Mouse (Mus musculus) adrenal gland, adult (tissue): ENCODE measurements at regions not wholly inside any gene's neighbourhood (a gene's known extent, or its start where the extent isn't known, plus 50 kb on each side); places are given as distances from the start of the nearest gene placed in this dataset.
"Not testable (repeated sequence)": the region's sequence is repeated elsewhere in the genome, so short reads cannot be mapped to it uniquely, and the experiment has no call there.

Experiments
- DNase-seq, 2 experiments: peaks; one replicate each; pipeline ENCODE4 v3.0.0; 2022 to 2023; ENCODE audit warnings: low spot score in 1 of 2; ENCODE audit not compliant: inconsistent age in 2 of 2

GRCm38 (mm10) chr7:116596914-116597313 is 92.7 kb downstream of the Nucb2 start:
- DNase-seq = no peak

- no peak for DNase-seq
Measured at GRCm38 (mm10) chr7:116600340-116600739, 96.2 kb downstream of the Nucb2 start.

DNA sequence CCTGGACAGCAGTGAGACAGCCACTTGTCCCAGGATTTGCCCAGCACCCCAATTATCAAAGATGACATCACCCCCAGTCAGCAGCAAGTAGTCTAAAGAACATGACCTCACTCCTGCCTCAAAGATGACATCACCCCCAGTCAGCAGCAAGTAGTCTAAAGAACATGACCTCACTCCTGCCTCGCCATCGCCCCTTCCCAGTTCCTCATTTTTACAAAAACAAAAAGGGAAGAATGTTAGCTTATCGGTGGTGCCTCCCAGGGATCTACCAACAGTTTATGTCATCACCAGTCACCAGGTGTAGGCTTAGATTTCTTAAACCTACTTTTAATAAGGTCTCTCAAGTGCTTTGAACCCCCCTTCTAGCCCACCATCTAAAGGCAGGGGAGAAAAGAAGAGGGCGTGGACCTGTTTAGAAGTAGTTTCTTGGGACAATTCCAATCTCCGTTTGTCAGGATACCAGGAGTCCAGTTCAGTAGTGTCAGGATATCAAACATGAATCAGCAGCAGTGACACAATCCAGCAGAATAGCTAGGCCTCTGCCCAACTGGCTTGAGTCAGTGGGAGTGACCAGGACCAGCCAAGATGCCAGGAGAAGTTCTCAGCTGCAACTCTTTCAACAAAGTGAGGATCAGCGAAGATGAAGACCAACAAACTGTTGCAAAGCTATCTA is 99.1 kb downstream of the Nucb2 start:
- peak in 1 of 2 experiments; percentile 69 for DNase-seq

DNA sequence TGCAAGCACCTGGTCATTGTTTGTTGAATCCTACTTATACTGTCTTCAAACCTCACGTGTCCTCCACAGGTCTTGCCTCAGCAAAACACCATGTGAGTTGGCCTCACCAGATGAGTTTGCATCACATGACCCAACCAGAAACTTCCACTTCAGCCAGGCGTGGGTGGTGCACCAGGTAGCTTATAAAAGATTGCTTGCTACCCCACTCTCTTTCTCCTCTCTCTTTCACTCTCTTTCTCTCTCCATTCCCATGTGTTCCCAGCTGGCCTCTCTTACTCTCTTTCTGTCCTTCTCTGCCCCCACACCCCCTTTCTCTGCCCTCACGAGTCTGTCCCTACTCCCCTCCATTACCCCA is 99.6 kb downstream of the Nucb2 start:
- DNase-seq = no peak

DNA sequence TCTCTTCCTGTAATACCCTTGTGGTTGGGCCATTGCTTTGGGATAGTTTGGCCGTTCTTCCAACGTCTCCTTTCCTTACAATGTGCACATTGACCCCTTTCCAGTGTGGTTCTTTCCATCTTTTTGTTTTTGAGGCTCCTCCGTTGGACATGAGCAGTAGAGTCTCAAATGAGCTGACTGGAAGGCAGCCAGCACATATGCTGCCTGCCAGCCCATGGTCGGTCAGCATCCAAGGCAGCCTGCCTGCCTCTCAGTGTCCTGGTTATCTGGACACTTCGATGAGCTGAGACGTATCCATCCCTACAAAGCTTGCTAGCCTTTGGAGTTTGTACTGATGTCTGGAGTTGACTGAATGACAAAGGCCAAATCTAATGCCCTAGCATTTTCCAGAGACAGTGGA is 102.1 kb downstream of the Nucb2 start:
- DNase-seq = no peak

- peak in 1 of 2 experiments; percentile 22 for DNase-seq
Measured at GRCm38 (mm10) chr7:116606751-116607483, 102.7 kb downstream of the Nucb2 start.

DNA sequence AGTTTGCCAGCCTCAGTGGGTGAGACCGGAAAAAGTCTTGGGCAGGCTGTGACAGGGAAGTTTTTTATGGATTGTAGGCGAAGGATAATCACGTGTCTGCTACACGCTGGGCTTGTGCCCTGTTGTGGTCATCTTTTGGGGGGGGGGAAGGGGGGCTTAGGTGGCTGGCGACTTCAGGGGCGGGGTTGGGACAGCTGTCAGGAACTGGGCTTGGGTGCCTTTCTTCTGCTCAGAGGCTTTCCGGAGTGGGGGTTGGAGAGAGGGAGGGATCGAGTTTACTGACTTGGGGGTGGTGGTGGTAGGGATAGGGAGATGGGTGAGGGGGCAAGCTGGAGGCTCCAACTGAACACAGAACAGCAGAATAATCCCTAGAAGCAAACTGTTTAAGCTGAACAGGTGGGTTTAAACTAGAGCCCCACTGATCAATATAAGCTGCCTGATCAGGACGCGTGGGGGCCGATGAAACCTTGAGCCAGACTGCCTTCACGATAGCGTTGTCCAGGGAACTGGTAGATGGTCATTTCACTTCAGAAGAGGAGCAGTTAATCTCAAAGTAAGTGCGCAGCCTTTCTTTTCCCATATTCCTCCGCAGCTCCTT is 103.6 kb downstream of the Nucb2 start:
- DNase-seq = peak in 1 of 2 experiments; percentile 62

GRCm38 (mm10) chr7:116608350-116609085 is 104.3 kb downstream of the Nucb2 start:
- peak in 1 of 2 experiments; percentile 78 for DNase-seq

- DNase-seq = peak in 1 of 2 experiments; percentile 28
Measured at GRCm38 (mm10) chr7:116609406-116609805, 105.2 kb downstream of the Nucb2 start.

DNA sequence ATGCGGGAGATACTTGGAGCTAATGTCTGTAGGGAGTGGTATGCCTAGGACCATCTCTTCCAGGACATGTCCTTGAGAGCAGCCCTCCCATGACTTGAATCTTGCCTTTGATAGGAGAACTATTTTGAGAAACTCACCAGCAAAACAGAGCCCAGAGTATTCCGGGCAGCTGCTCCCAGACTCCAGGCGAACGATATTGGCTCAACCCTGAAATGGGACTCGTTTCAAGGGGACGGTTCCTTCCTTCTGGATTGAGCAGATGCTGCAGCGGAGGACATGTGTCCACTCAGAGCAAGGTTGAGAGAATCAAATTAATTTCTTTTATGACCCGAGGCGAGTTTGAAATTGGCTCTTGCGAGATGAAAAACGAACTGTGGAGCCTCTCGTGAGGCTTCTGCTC is 105.7 kb downstream of the Nucb2 start:
- DNase-seq = peak in 1 of 2 experiments; percentile 44

GRCm38 (mm10) chr7:116615984-116616383 is 111.8 kb downstream of the Nucb2 start:
- peak in 1 of 2 experiments; percentile 72 for DNase-seq

- DNase-seq = no peak
Measured at GRCm38 (mm10) chr7:116619636-116620035, 115.5 kb downstream of the Nucb2 start.

- no peak for DNase-seq
Measured at GRCm38 (mm10) chr7:116620381-116620780, 116.2 kb downstream of the Nucb2 start.

DNA sequence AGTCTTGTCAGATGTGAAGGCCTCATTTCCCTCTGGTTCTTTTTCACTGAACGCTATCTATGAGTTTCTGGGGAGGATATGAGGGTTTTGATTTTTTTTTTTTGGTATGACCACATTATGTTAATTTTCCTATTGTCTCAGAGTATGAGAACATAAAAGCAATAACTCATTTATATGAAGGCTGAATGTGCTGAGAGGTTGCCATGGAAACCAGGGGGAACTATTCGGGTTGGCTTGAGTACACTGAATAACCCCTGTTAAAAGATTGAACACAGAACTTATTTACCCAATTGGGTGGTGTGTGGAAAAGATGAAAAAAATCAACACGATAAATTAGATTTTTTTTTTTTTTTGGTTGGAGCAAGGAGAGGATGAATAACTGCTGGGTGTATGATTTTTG is 129.0 kb downstream of the Nucb2 start:
- DNase-seq = no peak

- peak; percentile 16 to 79 for DNase-seq
Measured at GRCm38 (mm10) chr7:116644902-116645650, 140.9 kb downstream of the Nucb2 start.

DNA sequence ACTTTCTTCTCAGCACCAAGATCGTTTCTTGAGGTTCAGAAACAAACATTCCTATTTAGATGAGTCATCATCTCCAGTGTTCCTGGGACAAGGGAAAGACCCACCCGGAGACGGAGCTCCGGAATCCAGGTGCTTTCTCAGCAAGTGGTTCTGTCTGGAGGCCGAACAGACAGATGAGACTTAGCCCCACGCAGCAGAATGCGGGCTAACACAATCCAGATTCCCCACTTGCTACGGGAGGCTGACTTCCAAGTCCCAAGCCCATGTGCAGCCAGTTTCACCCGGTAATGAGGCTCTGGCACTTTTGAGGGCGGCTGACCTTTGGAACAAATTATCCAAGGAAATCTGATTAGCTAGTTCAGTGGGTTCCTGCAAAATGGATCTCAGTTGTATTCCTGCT is 150.3 kb downstream of the Nucb2 start:
- DNase-seq = no peak

DNA sequence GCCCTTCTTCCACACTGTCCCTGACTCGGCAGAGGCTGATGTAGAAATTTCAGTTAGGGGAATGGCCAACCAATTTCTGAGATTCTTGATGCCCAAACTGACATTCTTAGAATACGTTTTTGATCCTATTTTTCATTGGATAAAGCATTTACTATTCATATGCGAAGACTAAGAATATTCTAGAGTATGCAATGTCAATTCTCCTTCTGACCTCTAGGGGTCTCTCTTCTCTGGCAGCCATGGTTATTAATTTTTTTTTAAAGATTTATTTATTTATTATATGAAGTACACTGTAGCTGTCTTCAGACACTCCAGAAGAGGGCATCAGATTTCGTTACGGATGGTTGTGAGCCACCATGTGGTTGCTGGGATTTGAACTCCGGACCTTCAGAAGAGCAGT is 152.9 kb downstream of the Nucb2 start:
- DNase-seq = not testable (repeated sequence)

- no peak for DNase-seq
Measured at GRCm38 (mm10) chr7:116665581-116665980, 161.4 kb downstream of the Nucb2 start.

- no peak for DNase-seq
Measured at GRCm38 (mm10) chr7:116674199-116675019, 170.2 kb downstream of the Nucb2 start.

DNA sequence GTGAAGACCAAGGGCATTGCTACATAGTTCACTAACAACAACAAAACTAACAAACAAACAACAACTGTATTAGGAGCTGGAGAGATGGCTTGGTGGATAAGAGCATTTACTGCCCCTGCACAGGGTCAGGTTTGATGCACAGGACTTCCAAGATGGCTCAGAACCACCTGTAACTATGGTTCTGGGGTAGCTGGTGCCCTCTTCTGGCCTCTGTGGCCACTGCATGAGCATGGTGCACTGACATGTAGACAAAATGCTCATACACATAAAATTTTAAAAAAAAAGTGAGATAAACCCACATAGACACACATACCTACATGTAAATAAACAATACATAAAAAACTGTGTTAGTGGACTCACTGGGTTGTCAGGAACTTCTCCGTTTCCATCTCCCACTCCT is 172.5 kb downstream of the Nucb2 start:
- no peak for DNase-seq
